Mouse (Mus musculus) mouse embryonic stem cell (cell line): Measurements from ENCODE around the gene Srprb.

Source experiments
- in situ Hi-C, 2 experiments: fragments of 300-500 bp; cut with MboI; formaldehyde crosslinking; loops; 1 replicate in 1 of 2; 3 replicates in 1 of 2; pipeline ENCODE4 v1.14.3; 2019 to 2020; ENCODE audit warnings: low sequenced_read_pairs in 2 of 2, low pct_unique_long_range_greater_than_20kb in 1 of 2, mixed read lengths in 1 of 2; ENCODE audit not compliant: unreplicated experiment in 1 of 2

The Srprb gene

GRCm38 (mm10) chr9:103224721-103225120 is 22.8 kb upstream of the Srprb start:
- in situ Hi-C loops, result loop anchor here (5.0 to 10.0 kb wide), 2 partner anchors 68 to 80 kb away; partner anchors contain the start of genes 1300017J02Rik (in 1 of the 2) and Topbp1 (in 1 of the 2)

- in situ Hi-C loops, result no loop called here
Measured at GRCm38 (mm10) chr9:103214281-103214680, 12.3 kb upstream of the Srprb start.

- in situ Hi-C loops, result no loop called here
Measured at GRCm38 (mm10) chr9:103213631-103214030, 11.7 kb upstream of the Srprb start.

- in situ Hi-C loops, result no loop called here
Measured at GRCm38 (mm10) chr9:103212654-103213420, 10.9 kb upstream of the Srprb start.

DNA sequence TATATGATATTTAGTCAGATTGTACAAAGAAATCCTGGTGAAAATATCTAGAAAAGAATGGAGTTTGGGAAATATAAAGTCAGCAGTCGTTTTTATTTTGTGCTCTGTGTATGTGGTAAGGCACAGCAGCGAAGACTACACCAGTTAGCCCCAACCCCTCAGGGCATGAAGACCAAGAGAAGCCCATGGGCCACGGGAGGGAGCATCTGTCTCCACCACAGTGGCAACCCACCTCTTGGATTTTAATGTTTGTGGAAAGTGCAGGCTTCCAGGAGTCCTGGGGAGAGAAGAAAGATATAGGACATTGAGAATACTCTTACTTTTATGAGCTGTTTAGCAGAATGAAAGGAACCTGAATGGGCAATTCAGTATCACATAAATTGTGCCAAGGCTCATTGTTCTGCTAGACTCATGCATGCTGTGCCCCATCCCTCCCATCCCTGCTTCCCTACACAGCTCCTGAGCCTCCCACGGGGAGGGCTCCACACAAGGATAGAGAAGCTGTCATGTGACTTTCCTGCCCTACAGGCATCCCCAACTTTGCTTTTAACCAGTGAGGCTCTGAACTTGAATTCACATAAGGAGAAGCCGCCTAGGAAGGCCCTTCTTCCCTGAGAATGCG is 7.0 kb upstream of the Srprb start:
- in situ Hi-C loops, result no loop called here

DNA sequence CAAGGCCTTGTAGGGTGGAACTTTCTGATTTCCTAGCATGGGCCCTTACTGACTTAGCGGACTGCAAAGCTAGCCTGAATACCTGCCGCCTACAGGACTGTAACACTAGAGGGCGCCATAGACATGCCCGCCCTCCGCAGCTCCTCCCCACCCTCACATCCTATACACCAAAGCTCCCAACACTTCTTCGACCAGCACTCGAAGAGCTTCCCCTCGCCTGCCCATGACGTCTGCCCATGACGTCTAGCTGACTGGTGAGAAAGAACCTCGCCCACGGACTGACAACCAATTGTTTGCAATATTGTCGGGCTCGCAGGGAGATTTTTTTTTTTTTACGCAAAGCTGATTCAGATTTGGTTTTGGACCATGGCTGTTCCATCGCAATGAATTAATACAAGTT is 5.9 kb upstream of the Srprb start:
- in situ Hi-C loops, result no loop called here

- in situ Hi-C loops, result no loop called here
Measured at GRCm38 (mm10) chr9:103205786-103206185, 3.8 kb upstream of the Srprb start.

- in situ Hi-C loops, result no loop called here
Measured at GRCm38 (mm10) chr9:103188416-103188815, 13.5 kb downstream of the Srprb start.

- in situ Hi-C loops, result no loop called here
Measured at GRCm38 (mm10) chr9:103186747-103187146, 15.2 kb downstream of the Srprb start.

GRCm38 (mm10) chr9:103185946-103186345 is 16.0 kb downstream of the Srprb start:
- in situ Hi-C loops, result no loop called here

- in situ Hi-C loops, result no loop called here
Measured at GRCm38 (mm10) chr9:103184855-103185254, 17.1 kb downstream of the Srprb start.

GRCm38 (mm10) chr9:103181886-103182285 is 20.1 kb downstream of the Srprb start:
- in situ Hi-C loops, result no loop called here

DNA sequence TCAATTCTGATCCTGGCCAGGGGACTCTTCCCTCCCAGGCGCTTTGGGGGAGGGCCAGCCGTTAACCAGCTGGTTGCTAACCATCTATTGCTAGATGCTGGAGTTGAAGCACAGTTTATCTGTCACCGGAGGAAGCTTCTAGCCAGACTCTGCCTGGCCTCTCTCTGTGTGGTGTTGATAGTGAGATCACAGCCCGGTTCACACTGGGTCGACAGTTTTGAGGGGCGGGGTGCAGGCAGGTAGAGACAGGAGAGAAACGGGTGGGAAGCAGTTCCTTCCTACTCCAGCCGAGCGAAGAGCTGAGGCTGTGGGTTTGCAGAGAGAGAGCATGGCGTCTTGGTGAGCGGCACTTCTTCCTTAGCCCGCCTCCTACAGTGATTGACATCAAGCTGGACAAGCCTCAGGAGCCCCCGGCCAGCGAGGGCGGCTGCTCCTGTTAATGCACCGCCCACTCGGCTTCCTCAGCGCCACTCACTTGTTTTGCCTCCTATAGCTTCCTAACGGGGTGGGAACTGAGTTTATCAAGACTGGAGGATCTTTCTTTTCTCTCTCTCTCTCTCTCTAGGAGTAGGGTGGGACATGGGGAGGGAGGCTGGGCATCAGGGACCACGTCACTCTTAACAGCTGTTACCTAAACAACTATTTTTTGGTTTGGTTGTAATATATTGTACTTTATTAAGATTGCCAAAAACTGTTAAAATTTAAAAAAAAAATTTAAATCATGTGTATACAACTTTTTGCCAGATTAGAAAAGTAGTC is 21.0 kb downstream of the Srprb start:
- in situ Hi-C loops, result no loop called here

GRCm38 (mm10) chr9:103180303-103180702 is 21.6 kb downstream of the Srprb start:
- in situ Hi-C loops, result no loop called here

GRCm38 (mm10) chr9:103175692-103176091 is 26.2 kb downstream of the Srprb start:
- in situ Hi-C loops, result no loop called here

GRCm38 (mm10) chr9:103174771-103175519 is 27.0 kb downstream of the Srprb start:
- in situ Hi-C loops, result no loop called here

DNA sequence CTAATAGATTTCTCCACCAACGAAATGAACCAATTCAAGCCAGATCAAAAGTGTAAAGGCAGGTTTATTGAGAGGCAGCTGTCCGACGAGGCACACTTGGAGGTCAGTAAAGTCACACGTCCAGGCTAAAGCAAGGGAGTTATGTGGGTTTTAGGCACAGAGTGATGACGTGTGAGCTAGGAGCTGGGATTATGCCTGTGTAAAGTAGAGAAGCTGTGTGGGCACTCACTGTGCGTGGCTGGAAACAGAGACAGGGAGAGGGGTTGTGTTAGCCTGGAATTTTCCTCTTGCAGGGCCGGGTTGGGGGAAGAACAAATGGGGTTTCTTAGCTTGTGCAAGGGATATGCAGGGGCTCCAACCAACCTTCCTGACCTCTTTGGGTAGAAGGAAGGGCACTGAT is 33.2 kb downstream of the Srprb start:
- in situ Hi-C loops, result no loop called here

- in situ Hi-C loops, result no loop called here
Measured at GRCm38 (mm10) chr9:103168046-103168445, 33.9 kb downstream of the Srprb start.

DNA sequence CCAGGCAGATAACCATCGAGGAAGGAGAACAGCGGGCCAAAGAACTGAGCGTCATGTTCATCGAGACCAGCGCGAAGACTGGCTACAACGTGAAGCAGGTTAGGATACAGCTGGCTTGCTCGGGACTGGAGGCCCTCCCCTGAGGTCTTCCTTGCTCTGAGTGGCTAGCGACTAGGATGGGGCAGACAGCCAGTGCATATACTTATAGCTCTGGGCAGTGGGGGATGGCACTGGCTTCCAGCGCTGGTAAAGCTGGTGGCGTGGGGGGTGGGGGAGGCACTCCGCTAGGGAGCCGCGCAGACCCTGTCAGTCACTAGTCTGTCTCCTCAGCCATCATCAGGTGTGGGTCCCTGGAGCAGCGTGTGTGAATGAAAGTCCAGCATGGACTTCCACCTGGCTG is 38.1 kb downstream of the Srprb start:
- in situ Hi-C loops, result no loop called here
